Mouse (Mus musculus): Measurements from ENCODE around the gene Gm11939. TPM values are rescaled to one million over a fixed set of nuclear protein-coding genes. Genes with fewer than 3 reads are reported as not detected.
"Not testable (repeated sequence)": the region's sequence is repeated elsewhere in the genome, so short reads cannot be mapped to it uniquely, and the experiment has no call there.

The Gm11939 gene
- polyA plus RNA-seq (2014; fragmentation: Nextera tagmentation; extraction: Ambion mirVana), result not detected in 2 replicates

DNA sequence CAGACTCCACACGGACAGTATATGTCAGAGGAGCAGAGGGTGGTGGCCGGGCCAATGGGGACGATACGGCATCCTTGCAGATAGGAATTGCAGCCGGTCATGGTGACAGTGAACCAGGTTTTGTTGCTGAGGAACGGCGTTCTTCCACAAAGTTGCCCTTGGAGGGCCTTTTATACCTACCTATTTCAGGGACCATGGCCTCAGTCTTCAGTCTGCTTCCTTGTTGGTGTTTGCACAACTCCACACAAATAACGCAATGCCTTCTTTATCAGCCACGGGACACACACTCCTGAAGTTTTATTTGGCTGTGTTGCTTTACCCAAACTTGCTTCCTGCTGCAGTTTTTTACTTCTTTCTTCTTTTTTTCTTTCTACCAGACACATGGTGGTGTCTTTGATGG, at the start of gene Gm11939:
Gene Gm11939, minus strand, starts transcription at position 101 of the 400 bp plus-strand sequence.
- Histone ChIP-seq H3K9me3 (ENCODE audit: control insufficient read depth, low read length) (no peaks in the 10 kb centered on the region), H3K4me3 (ENCODE audit: low read depth, low read length) (no peak within 1 kb of the TSS), H3K4me2 (no peak within 1 kb of the TSS), H3K36me3 (ENCODE audit: control insufficient read depth, insufficient read depth, low read length) (no peaks in the 10 kb centered on the region), H3K27me3 (replicated peaks; ENCODE audit: control insufficient read depth, insufficient read depth, low read length) (no peaks in the 10 kb centered on the region), H3K27ac (ENCODE audit: low read depth, low read length) (no peak within 1 kb of the TSS), H3K4me1 (replicated peaks; ENCODE audit: control insufficient read depth, insufficient read depth, low read length) (no peaks in the 10 kb centered on the region), H3K9ac (ENCODE audit: low read depth, low read length) (no peak within 1 kb of the TSS)
- ATAC-seq (replicated peaks; ENCODE audit: low FRiP score) (no peak), DNase-seq (ENCODE audit: low spot score) (no peak)
- WGBS, result 86% methylated on average over 9 of the region's 9 CpGs

DNA sequence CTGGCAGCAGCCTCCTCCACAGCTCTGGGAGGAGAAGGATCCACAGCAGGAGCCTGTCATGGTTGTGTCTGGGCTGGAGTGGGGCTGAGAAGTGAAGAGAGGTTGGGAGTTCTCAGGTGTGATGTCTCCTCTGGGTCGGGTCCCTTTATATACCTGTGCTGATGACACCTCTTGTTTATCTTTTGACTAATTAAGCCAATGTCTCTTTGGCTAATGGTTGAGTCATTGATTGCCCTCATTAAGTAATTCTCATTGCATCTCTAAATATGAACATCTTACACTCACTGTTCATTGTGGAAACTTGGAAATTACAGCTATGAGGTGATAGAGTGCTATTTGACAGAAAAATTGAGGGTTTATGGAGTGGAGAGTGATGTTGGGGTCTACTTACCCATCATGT, 43.9 kb upstream of the Gm11939 start, which contains the start of gene Gm11938:
Gene Gm11938, minus strand, starts transcription at position 101 of the 400 bp plus-strand sequence.
- not testable (repeated sequence) for H3K9ac ChIP-seq (ENCODE audit: low read depth, low read length); H3K27me3 ChIP-seq (replicated peaks; ENCODE audit: control insufficient read depth, insufficient read depth, low read length); H3K27ac ChIP-seq (ENCODE audit: low read depth, low read length); DNase-seq (ENCODE audit: low spot score); H3K9me3 ChIP-seq (ENCODE audit: control insufficient read depth, low read length); H3K36me3 ChIP-seq (ENCODE audit: control insufficient read depth, insufficient read depth, low read length); ATAC-seq (replicated peaks; ENCODE audit: low FRiP score); H3K4me2 ChIP-seq; H3K4me1 ChIP-seq (replicated peaks; ENCODE audit: control insufficient read depth, insufficient read depth, low read length); H3K4me3 ChIP-seq (ENCODE audit: low read depth, low read length)
- 33% methylated on average over 1 of the region's 1 CpGs for WGBS

DNA sequence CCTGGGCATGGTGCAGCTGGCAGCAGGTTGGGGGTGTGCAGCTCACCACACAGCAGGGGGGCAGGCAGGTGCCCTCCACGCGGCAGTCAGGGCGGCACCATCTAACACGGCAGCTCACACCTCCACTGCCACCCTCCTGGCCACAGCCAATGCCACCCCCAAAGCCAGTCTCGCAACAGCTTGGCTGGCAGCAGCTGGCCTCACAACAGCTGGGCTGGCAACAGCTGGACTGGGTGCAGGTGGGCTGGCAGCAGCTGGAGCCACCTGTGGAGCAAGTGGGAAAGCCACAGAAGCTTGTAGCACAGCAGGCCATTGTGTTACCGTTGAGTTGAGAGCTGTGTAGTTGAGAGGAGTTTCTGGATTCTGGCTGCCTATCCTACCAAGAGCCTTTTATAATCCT, 38.5 kb upstream of the Gm11939 start, which contains the start of gene Krtap9-3:
Gene Krtap9-3, minus strand, starts transcription at position 364 of the 400 bp plus-strand sequence.
- H3K4me2 ChIP-seq; DNase-seq (ENCODE audit: low spot score); H3K4me3 ChIP-seq (ENCODE audit: low read depth, low read length); H3K4me1 ChIP-seq (replicated peaks; ENCODE audit: control insufficient read depth, insufficient read depth, low read length); H3K27ac ChIP-seq (ENCODE audit: low read depth, low read length); H3K27me3 ChIP-seq (replicated peaks; ENCODE audit: control insufficient read depth, insufficient read depth, low read length); H3K9ac ChIP-seq (ENCODE audit: low read depth, low read length); ATAC-seq (replicated peaks; ENCODE audit: low FRiP score); H3K36me3 ChIP-seq (ENCODE audit: control insufficient read depth, insufficient read depth, low read length); H3K9me3 ChIP-seq (ENCODE audit: control insufficient read depth, low read length): not testable (repeated sequence)
- WGBS, result 82% methylated on average over 6 of the region's 6 CpGs

DNA sequence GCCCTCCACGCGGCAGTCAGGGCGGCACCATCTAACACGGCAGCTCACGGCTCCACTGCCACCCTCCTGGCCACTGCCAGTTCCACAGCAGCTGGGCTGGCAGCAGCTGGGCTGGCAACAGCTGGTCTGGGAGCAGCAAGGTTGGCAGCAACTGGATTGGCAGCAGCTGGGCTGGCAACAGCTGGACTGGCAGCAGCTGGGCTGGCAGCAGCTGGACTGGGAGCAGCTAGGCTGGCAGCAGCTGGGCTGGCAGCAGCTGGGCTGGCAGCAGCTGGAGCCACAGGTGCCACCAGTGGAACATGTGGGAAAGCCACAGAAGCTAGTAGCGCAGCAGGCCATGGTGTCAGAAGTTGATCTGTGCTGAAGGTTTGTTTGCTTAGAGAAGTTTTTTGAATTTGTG, 31.7 kb upstream of the Gm11939 start, which contains the start of gene Krtap1-3:
Gene Krtap1-3, minus strand, starts transcription at position 359 of the 400 bp plus-strand sequence.
- no peak for ATAC-seq (replicated peaks; ENCODE audit: low FRiP score)
- no peak within 1 kb of the TSS for H3K27ac ChIP-seq (ENCODE audit: low read depth, low read length)
- 93% methylated on average over 6 of the region's 6 CpGs for whole genome bisulfite sequencing

DNA sequence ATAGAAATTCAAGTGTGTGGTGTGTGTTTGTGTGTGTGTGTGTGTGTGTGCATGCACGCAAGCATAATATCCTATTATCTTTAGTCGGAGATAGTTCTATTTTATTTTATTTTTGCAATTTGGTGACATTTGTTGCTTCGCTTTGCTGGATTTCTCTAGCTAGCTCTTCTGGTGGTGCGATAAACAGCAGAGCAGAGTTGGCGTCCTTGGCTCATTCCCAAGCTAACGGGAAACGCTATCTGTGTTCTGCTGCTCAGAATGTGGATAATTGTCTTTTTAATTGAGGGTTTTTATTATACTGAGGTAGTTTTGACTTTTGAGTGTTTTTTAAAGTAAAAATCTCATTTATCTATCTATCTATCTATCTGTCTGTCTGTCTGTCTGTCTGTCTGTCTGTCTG, 25.8 kb upstream of the Gm11939 start:
- Histone ChIP-seq H3K9me3 (ENCODE audit: control insufficient read depth, low read length) (no peaks in the 10 kb centered on the region), H3K4me2 (no peak overlapping the region), H3K9ac (ENCODE audit: low read depth, low read length) (no peak overlapping the region), H3K4me3 (ENCODE audit: low read depth, low read length) (no peak overlapping the region), H3K27ac (ENCODE audit: low read depth, low read length) (no peak overlapping the region), H3K27me3 (replicated peaks; ENCODE audit: control insufficient read depth, insufficient read depth, low read length) (no peaks in the 10 kb centered on the region), H3K4me1 (replicated peaks; ENCODE audit: control insufficient read depth, insufficient read depth, low read length) (no peaks in the 10 kb centered on the region), H3K36me3 (ENCODE audit: control insufficient read depth, insufficient read depth, low read length) (no peaks in the 10 kb centered on the region)
- 80% methylated on average over 7 of the region's 7 CpGs for WGBS
- DNase-seq (ENCODE audit: low spot score), result no peak
- ATAC-seq (replicated peaks; ENCODE audit: low FRiP score), result no peak

More for the DNA sequence above, 31.7 kb upstream of the Gm11939 start, which contains the start of gene Krtap1-3:
- no peak for DNase-seq (ENCODE audit: low spot score)
- Histone ChIP-seq H3K4me3 (ENCODE audit: low read depth, low read length) (no peak within 1 kb of the TSS), H3K4me1 (replicated peaks; ENCODE audit: control insufficient read depth, insufficient read depth, low read length) (no peaks in the 10 kb centered on the region), H3K9me3 (ENCODE audit: control insufficient read depth, low read length) (no peaks in the 10 kb centered on the region), H3K4me2 (no peak within 1 kb of the TSS), H3K36me3 (ENCODE audit: control insufficient read depth, insufficient read depth, low read length) (no peaks in the 10 kb centered on the region), H3K27me3 (replicated peaks; ENCODE audit: control insufficient read depth, insufficient read depth, low read length) (no peaks in the 10 kb centered on the region), H3K9ac (ENCODE audit: low read depth, low read length) (no peak within 1 kb of the TSS)

DNA sequence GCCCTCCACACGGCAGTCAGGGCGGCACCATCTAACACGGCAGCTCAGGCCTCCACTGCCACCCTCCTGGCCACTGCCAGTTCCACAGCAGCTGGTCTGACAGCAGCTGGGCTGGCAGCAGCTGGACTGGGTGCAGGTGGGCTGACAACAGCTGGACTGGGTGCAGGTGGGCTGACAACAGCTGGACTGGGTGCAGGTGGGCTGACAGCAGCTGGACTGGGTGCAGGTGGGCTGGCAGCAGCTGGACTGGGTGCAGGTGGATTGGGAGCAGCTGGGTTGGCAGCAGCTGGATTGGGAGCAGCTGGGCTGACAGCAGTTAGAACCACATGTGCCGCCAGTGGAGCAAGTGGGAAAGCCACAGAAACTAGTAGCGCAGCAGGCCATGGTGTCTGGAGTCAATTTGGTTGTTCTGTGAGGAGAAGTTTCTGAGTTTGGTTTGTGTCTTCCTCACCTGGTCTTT, 24.0 kb upstream of the Gm11939 start, which contains the start of gene Krtap1-4:
Gene Krtap1-4, minus strand, starts transcription at position 410 of the 460 bp plus-strand sequence.
- DNase-seq (ENCODE audit: low spot score) (no peak), ATAC-seq (replicated peaks; ENCODE audit: low FRiP score) (no peak)
- Histone ChIP-seq H3K9ac (ENCODE audit: low read depth, low read length) (no peak within 1 kb of the TSS), H3K9me3 (ENCODE audit: control insufficient read depth, low read length) (no peaks in the 10 kb centered on the region), H3K27me3 (replicated peaks; ENCODE audit: control insufficient read depth, insufficient read depth, low read length) (no peaks in the 10 kb centered on the region), H3K4me2 (no peak within 1 kb of the TSS), H3K4me3 (ENCODE audit: low read depth, low read length) (no peak within 1 kb of the TSS), H3K4me1 (replicated peaks; ENCODE audit: control insufficient read depth, insufficient read depth, low read length) (no peaks in the 10 kb centered on the region), H3K36me3 (ENCODE audit: control insufficient read depth, insufficient read depth, low read length) (no peaks in the 10 kb centered on the region), H3K27ac (ENCODE audit: low read depth, low read length) (no peak within 1 kb of the TSS)
- WGBS, result 75% methylated on average over 5 of the region's 5 CpGs

DNA sequence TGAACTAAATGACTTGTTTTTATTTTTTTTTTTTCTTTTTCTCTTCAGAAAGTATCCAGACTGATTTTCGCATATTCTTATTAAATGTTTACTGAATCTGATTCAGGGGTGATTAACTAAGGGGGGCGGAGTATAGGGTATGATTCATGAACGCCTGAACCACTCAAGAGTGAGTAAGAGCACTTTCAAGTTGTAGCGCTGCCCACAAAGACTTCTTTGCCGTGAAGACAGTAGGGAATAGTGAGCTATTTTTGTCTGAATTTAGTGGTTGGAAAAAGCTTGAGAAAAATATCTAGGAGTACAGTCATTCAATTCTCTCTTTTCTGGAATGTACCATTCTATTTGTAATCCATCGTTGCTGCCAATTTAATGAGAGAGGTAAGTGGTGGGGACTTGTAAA, 22.3 kb upstream of the Gm11939 start:
- Histone ChIP-seq H3K4me3 (ENCODE audit: low read depth, low read length) (no peak overlapping the region), H3K4me1 (replicated peaks; ENCODE audit: control insufficient read depth, insufficient read depth, low read length) (no peaks in the 10 kb centered on the region), H3K4me2 (no peak overlapping the region), H3K36me3 (ENCODE audit: control insufficient read depth, insufficient read depth, low read length) (no peaks in the 10 kb centered on the region), H3K9me3 (ENCODE audit: control insufficient read depth, low read length) (no peaks in the 10 kb centered on the region), H3K27me3 (replicated peaks; ENCODE audit: control insufficient read depth, insufficient read depth, low read length) (no peaks in the 10 kb centered on the region), H3K27ac (ENCODE audit: low read depth, low read length) (no peak overlapping the region), H3K9ac (ENCODE audit: low read depth, low read length) (no peak overlapping the region)
- no peak for ATAC-seq (replicated peaks; ENCODE audit: low FRiP score)
- WGBS, result 80% methylated on average over 6 of the region's 6 CpGs
- DNase-seq (ENCODE audit: low spot score), result no peak

DNA sequence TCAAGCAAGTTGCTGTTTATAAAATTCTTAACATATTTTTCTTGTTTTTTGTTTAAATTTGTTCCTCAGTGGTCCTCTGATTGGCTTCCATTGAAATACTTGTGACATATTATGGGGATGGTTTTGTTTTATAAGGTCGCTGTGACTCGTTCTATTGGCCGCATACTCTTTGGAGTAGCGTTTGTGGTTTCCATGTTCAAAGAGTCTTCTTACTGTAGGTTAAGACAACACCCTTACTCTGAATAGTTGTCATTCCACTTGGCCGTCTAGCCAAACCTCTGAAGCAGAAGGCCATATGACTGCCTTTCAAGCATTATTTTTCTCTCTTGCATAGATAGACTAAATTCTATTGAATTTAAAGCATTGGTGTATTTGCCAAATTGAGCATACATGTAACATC, 21.8 kb upstream of the Gm11939 start:
- Histone ChIP-seq H3K9me3 (ENCODE audit: control insufficient read depth, low read length) (no peaks in the 10 kb centered on the region), H3K4me1 (replicated peaks; ENCODE audit: control insufficient read depth, insufficient read depth, low read length) (no peaks in the 10 kb centered on the region), H3K4me2 (no peak overlapping the region), H3K27ac (ENCODE audit: low read depth, low read length) (no peak overlapping the region), H3K9ac (ENCODE audit: low read depth, low read length) (no peak overlapping the region), H3K27me3 (replicated peaks; ENCODE audit: control insufficient read depth, insufficient read depth, low read length) (no peaks in the 10 kb centered on the region), H3K4me3 (ENCODE audit: low read depth, low read length) (no peak overlapping the region), H3K36me3 (ENCODE audit: control insufficient read depth, insufficient read depth, low read length) (no peaks in the 10 kb centered on the region)
- whole genome bisulfite sequencing, result 86% methylated on average over 5 of the region's 5 CpGs
- no peak for ATAC-seq (replicated peaks; ENCODE audit: low FRiP score)
- DNase-seq (ENCODE audit: low spot score), result no peak

DNA sequence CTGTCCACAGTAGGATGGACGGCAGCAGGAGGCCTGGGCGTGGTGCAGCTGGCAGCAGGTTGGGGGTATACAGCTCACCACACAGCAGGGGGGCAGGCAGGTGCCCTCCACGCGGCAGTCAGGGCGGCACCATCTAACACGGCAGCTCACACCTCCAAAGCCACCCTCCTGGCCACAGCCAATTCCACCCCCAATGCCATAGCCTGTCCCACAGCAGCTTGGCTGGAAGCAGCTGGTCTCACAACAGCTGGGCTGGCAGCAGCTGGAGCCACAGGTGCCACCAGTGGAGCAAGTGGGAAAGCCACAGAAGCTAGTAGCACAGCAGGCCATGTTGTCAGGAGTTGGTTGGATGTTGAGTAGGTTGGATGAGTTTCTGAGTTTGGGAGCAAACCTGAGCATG, 21.4 kb upstream of the Gm11939 start, which contains the start of gene Krtap1-5:
Gene Krtap1-5, minus strand, starts transcription at position 381 of the 400 bp plus-strand sequence.
- no peak within 1 kb of the TSS for H3K9ac ChIP-seq (ENCODE audit: low read depth, low read length)
- no peak within 1 kb of the TSS for H3K4me3 ChIP-seq (ENCODE audit: low read depth, low read length)
- WGBS, result 89% methylated on average over 6 of the region's 6 CpGs
- no peaks in the 10 kb centered on the region for H3K27me3 ChIP-seq (replicated peaks; ENCODE audit: control insufficient read depth, insufficient read depth, low read length)
- no peak within 1 kb of the TSS for H3K27ac ChIP-seq (ENCODE audit: low read depth, low read length)
- no peak within 1 kb of the TSS for H3K4me2 ChIP-seq
- no peaks in the 10 kb centered on the region for H3K9me3 ChIP-seq (ENCODE audit: control insufficient read depth, low read length)
- DNase-seq (ENCODE audit: low spot score) (no peak), ATAC-seq (replicated peaks; ENCODE audit: low FRiP score) (no peak)
- H3K36me3 ChIP-seq (ENCODE audit: control insufficient read depth, insufficient read depth, low read length), result no peaks in the 10 kb centered on the region
- H3K4me1 ChIP-seq (replicated peaks; ENCODE audit: control insufficient read depth, insufficient read depth, low read length), result no peaks in the 10 kb centered on the region

Data from liver, embryonic 11.5 days (tissue).